Mouse (Mus musculus) right cerebral cortex, adult 18-20 months (tissue): Measurements from ENCODE around the gene Sox13.
A peak's percentile ranks its signal among the peaks of the same experiment; 100 is the strongest.

Source experiments
- DNase-seq: peaks from one replicate; pipeline ENCODE4 v3.0.0; 2022; ENCODE audit warnings: mixed read lengths

Sox13 gene

DNA sequence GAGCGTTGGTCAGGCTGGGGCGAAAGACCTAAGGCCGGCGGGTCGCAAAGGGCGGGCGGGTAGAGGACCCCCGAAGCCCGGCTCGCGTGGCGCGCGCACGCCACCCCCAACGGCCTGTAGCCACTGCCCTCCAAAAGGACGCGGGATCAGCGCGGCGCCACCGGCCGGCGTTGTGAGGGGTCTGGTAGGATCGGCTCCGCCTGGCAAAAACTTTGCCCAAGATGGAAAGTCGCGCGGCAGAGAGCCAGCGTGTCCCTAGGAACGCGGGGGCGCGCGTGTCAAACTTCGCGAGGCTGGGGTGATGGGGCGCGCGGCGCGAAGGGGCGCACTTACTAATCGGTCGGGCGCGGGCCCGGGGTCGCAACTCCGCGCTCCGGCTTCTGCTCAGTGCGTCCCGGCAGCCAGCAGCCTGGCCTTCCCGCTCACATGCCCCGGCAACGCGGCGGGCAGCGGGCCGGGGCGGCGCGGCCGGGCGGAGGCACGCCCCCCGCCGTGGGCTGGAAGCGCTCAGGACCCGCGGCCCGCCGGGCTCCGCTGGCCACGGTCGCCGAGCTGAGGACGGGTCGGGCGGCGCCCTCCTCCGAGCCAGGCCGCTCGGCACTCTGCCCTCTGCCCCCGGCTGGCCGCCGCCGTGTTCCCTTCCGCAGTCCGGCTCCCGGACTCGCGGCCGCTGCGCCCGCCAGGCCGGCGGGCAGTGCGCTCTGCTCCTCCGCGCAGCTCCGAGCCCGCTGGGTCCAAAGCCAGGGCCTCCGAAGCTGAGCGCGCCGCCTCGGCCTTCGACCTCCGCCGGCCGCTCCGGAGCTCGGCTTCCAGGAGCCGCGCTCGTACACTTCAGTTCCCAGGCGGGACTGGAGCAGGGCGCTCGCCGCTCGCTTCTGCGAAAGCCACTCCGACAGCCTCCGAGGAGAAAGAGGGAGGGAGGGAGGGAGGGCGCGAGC is at the start of gene Sox13:
Gene Sox13, minus strand, starts transcription at position 835 of the 938 bp plus-strand sequence.
- DNase-seq, result peak; percentile 48

DNA sequence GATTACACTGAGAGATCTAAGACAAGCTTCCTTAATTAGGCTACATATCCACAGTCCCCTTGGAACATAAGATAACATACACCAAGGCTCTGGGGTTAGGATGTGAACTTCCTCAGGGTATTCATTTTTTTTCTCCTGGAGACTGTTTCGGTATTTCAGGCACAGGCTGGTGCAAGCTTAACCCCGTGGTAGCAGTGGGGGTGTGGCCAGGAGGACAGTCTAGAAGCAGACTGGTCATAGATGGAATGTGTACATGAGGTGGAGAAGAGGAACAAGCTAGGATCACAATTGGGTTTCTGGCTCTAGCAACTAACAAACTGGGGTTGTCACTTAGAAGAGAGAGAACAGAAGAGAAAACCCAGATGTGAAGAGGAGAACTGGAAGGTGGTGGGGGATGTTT is 47.4 kb upstream of the Sox13 start:
- no peak for DNase-seq

DNA sequence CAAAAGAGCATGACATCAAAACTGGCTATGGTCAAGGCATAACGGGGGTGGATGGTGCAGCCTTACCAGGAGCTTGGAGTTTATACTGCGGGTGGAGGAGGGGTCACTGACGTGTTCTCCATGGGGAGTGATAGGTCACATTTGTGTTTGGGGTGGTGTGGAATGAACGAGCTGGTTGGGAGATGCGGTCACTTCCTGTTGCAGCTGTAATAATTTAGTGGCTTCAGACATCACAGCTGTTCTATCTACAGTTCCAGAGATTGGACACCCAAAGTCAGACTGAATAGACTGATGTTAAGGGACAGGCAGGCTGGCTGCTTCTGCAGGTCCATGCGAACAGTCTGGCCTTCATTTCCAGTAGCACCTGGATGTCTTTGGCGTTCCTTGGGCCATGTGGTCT is 46.9 kb upstream of the Sox13 start:
- DNase-seq, result no peak

DNA sequence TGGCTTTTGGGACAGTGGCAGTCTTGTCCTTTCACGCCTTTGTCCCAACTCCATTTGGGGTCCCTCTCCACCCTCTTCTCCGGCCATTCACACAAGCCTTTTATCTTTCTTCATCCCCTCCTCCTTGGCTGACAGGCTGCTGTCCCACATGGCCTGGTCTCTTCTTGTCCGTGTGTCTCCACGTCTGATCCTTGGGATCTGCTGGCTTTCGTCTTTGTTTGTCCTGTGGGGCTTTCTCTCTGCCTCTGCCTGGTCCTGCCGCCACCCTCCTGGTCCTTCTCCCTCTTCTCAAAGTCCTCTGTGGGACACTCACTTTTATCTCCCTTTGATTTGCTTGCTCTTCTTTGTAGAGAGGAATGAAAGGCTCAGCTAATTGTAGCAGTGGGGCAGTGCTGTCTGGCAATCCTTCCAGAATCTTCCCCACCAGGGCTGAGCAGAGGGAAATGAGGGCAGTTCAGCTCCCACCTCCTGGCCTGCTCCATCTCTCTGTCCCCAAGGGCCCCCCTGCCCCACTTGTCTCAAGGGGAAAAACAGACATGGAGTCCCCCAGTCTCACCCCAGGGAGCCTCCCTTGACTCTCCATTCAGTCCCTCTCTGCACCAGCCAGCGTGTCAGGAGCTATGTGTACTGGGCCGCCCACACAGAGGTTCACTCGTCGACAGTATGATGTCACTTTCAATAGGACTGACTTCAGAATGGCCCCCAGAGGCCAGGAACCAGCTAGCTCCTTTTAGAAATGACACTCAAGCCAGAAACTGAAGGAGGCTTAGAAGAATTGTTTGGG is 46.3 kb upstream of the Sox13 start:
- DNase-seq, result no peak

DNA sequence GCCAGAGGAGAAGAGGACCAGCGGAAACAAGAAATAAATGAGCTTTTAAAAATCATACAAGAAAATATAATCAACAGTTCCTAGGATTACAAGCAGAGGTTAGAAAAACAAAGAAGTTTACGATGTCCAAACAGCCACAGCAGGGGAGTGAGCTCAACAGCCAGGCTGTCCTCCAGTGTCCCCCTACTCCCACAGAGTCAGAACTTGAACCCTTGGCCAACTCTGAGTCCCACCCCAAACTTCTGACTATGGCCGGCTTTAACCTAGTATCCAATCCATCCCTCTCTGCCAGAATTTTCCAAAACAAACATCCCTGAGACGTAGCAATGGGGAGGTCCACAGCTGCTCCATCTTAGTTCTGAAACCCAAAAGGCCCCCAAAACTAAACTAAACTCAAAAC is 45.0 kb upstream of the Sox13 start:
- no peak for DNase-seq

DNA sequence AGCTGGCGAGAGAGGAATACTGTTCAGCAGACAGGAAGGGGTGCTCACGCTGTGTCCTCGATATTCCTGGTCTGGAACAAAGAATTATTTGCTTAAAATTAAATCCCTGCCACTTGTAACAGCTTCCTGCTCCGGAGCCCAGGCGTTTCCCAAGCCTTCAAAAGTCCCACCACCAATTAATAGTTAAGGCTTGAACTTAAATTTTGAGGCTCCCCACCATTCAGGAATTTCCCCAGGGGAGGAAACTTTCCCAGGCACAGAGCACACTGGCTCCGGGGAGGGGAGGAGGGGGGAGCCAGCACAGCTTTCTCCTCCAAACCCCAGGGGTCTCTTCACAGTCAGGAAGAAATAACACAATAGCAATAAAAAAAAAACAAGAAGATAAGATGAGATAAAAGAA is 44.6 kb upstream of the Sox13 start:
- no peak for DNase-seq

DNA sequence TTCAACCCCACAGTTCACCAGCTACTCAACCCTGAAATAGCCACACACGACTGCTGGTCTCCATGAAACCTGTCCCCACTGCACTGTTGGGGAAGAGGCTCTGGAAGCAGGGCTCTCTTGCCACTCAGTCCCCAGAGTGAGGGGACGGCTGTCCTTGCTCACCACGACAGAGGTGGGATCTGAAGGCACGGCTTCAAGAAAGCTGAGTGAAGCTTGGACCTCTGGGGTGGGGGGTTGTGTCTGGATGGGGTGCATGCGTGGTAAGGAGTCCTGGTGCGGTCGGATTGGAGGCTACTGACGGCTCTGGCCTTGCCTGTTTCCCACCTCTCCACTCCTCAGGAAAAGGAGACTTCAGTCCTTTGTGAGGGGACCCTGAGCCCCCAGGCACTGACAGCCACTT is 43.7 kb upstream of the Sox13 start:
- DNase-seq, result no peak

DNA sequence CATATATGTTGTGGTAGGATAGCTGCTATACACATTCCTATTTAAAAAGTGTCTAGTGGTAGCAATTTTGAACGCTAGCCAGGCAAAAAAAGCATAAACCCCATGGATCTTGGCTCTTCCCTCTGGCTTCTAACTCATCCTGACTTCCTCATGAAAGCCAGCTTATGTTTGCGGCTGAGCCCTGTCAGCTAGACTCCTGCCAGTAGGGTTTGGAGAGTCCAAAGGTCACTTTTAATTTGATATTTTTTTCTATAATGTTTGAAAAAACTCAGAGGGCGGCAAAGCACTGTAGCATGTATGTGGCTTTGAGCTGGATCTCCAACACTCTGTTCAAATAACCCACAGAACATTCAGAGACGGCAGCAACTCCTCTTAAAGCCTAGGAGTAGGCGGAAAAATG is 39.0 kb upstream of the Sox13 start:
- no peak for DNase-seq

DNA sequence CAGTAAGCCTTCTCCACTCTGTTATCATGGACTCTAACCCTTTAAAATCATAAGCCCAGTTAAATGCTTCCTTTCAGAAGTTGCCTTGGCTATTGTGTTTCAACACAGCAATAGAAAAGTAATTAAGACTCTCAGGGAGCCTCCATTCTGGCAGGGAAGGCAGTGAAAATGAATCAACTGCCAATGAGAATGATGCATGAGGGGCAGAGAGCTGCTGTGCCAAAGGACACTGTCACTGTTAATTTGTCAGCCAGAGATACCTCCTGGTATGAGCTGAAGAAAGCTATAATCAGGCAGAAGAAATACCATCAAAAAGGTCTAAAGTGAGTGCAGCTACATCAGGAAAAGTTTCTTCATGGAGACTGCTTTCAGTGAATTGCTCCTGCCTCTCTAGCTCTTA is 36.8 kb upstream of the Sox13 start:
- no peak for DNase-seq

DNA sequence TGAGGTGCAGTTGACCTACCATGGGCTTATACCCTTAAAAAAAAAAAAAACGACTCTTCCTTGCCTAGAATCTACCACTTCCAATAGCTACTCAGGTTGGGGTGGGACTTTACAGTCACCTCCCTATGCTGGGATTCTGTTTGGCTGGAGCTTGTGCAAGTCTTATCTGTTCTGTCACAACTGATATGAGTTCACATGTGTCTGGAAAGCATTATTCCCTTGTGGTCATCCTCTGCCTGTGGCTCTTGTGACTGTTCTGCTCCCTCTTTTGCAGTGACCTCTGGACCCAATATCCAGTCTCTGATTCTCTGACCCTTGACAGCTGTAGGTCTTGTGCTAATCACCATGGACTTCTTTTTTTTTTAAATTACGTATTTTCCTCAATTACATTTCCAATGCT is 31.9 kb upstream of the Sox13 start:
- no peak for DNase-seq

DNA sequence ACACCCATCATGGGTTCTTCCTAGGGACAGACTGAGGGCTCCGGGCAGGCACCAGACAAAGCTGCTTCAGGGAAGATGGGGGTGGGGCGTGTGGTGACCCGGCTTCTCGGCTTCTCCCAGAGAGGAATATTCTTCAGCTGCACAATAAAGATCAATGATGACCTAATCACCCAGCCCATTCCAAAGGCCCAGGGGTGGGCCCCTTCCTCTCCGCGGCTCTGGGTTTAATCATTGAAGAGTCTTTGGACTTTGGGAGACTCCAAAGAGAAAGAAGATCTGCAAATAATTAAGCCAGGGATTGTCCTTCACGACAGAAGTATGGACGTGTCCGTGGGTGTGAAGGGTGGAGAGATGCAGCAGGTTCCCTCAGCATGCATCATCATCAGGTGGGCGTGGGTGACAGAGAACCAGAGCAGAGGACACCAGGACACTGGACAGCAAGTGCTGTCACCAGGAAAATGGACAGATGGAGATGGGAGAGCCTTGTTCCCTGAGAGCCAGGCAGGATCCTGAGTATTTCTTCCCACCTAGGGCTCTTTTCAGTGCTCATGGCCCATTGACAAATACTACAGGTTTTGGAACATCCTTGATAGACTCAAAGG is 28.5 kb upstream of the Sox13 start:
- no peak for DNase-seq

DNA sequence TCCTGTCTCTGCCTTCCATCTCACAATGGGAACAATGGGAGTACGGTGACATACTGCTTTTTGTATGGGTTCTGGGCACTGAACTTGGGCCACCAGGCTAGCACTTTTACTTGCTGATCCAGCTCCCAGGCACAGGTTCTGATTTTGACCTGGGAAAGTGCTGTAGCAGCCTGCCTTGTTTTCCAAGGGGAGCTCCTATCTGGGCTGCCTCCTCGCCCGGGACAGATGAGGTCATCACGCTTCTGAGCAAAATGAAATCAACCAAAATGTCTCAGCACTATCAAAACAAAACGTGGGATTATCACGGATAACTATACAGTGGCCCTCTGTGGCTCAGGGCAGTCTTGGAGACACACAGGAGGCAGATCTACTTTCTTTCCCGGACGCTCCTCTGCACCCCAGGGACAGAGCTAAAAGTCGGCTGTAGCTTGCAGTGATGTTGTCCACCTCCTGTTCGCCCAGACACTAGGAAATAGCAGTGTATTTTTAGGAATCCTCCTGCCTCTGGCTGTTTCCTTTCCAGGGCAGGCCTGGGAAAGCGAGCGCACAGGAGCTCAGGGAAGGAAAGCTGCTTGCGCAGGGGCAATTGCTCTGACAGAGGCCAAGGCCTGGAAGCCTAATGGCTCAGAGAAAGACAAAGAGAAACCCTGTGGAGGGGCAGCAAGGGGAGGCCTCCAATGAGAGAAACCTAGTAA is 27.8 kb upstream of the Sox13 start:
- no peak for DNase-seq

DNA sequence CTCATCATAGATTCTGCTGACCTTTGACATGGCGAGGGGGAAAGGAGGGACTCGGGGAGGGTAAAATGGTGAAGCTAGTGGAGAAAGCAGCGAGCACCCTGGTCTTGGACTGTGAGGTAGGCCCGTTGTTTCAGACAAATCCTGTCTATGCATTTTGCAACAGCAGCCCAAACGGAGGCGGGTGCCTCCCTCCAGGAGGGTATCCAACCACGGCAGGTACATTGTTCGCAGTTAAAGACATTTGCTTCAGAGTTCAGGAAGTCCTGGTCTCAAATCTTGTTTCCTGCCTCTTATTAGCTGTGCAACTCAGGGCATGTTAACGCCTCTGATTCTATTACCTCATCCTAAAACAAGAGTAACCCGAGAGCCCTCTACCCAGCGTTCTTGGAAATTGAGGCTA is 26.8 kb upstream of the Sox13 start:
- no peak for DNase-seq

DNA sequence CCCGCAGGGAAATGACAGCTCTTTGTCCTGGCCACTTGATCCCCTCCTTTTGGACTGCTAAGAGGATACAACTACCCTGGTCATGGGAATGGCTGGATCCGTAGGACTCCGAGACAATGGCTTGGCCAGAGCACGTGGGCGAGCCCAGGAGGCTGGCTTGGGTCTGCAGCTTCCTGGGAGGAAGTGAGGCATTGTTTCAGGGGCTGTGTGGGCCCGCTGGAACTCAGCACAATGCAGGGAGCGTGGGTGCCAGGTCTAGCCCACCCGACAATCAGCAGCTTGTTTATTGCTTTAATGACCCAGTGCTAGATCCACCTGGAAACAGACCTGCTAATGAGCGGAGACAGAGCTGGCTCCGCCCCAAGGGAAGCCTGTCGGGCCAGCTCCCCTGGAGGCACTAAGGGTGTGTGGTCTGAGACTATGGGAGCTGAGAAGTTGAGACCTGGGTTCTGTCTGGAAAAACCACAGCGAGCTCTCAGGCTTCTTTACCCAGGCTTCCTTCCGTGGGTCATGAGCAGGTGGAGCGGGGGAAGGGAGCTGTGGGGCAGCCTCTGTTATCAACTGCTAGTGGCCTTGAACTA is 24.3 kb upstream of the Sox13 start:
- no peak for DNase-seq

DNA sequence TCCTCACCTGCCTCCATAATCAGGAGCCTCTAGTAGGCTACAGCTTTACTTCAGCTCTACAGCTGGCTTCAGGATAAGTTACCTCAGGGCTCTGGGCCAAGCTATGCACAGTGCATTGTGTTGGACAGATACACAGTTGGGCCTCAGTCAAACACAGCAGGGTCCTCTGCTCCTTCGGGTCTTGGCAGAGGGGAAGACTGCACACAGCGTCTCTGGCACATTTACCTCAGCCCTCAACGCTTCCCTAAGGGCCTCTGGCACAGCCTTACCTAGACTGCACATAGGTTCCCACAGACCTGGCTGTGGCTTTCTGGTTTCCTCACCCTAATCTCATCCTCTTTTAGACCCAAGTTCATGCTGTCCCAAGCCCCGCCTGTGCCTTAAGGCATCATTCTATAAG is 22.1 kb upstream of the Sox13 start:
- no peak for DNase-seq

DNA sequence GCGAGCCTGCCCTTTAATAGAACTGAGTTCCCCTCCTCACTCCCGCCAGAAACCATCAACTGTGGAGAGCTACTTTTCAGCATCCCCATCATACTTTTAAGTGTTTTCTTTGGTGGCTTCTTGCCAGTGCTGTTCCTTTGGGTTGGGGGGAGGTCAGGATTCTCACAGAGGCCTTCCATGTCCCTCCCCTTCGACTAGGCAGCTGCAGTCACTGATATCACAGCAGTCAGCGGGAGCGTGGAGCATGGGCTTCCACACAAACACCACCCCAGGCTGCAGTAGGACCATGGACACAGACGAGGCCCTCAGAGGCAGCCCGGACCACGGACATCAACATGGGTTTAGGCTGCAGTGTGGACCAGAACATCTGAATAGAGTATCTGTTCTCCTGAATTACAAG is 20.1 kb upstream of the Sox13 start:
- DNase-seq, result no peak

DNA sequence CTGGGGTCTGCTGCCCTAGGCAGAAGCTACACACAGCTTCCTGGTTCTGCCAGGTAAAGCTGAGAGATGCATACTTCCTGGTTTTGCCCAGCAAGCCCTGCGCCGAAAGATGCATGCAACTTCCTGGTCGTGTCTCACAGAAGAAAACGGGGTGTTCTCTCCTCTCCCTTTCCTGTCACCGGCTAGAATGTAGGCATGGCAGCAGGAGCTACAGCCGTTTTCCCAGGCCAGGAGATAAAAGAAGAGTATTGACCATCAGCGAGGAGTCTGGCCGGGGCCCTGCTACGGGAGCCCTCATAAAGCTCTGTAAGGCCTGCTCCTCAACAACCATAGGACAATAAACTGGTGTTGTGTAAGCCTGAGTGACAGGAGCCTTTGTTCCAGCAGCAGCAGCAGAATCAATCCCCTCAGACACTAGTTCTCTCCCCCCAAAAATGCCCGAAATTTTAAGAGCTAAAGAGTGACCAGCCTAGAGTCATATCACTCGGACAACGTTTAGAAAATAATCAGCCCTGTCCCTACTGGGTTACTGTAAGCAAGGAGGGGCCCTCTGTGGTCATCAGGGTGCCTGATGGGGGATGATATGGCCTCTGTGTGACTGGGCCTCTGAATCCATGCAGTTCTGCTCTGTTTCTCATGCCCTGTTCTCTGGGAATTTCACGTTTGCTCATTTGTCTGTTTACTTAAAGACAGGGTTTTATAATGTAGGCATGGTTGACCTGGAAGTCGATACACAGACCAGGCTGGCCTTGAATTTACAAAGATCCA is 13.9 kb upstream of the Sox13 start:
- no peak for DNase-seq

DNA sequence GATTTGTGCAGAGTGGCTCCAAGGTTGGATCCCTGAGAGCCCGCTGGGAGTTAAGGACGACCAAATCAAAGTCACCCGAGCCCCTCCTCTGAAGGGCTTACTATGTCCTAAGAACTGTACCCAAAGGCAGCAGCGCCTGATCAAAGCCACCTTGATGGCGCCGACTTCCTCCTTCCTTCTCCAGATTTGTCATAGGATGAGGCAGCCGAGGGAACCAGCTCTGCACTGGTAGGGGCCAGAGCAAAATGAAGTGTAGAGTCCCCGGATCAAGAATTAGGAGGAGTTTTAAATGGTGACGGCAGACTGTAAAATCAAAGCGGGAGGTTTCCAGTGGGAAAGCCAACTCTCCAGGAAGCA is 10.6 kb upstream of the Sox13 start:
- DNase-seq, result no peak

DNA sequence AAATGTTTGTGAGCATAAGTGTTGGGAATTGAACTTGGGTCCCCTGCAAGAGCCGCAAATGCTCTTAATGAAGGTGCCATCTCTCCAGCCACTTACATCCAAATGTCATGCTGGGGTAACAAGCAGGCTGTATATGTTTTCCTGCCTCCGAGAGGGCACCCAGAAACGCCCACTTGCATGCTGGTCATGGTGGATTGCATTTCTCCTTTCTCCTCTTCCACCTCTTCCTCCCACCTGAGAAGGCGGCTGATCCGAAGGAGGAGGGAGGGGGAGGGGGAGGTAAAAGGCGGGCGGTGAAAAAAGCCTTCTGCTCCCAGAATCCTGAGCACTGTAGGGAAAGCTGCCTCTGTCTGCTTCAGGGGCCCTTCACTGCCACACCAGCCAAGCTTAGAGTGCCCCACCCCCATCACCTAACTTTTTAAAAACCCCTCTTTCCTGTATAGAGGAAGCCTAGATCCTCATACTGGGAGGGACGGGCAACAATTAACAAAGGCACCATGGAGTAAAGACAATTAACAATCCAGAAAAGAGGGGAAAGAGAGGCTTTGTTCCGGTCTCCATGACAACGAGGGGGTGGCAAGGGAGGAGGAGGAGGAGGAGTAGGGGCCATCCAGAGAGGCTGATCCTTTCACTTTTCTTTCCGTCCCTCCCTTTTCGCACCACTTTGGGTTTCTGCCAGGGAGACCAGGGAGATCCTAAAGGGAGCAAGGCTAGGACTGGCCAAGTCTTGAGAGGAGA is 10.0 kb upstream of the Sox13 start:
- peak; percentile 43 for DNase-seq

DNA sequence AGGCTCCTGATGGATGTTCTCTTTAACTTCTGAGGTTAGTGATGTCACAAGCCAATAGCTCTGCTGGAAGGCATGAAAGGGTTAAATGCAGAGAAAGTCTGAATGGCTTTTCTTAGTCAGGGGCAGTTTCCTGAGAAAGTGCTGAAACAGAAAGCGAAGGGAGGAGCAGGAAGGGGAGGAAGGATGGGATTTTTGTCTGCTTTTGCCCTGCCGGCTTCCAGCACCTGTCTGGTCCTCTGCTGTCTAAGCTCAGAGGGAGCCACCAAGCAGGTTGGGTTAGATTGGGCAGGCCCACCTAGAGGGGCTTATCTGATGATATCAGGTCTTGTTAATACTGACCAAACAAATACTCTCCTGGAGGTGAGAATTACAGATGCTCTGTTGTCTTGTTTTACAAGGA is 8.4 kb upstream of the Sox13 start:
- DNase-seq, result no peak

DNA sequence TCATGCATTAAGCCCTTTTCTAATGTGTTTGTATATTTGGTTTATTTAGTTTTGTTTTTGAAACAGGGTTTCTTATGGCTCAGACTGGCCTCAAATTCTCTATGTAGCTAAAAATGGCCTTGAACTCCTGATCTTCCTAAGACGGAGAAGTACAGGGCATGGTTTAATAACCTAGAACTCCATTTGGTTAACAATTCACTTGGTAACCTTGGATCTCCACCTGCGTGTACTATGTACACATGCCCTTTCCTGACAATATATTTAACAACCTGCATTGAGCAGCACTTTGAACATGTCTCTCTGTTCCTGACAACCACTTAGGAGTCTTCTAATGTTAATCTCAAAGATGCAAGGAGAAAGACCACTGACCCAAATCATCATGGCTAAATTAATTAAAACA is 7.0 kb upstream of the Sox13 start:
- no peak for DNase-seq
